Comparison of ENCODE assay signal across 15 mouse cellular contexts in genomic region chr9:32550541-32550940, GRCm38 (mm10). TPM values are rescaled to one million over a fixed set of nuclear protein-coding genes. Genes with fewer than 3 reads are reported as not detected.
DNase-seq lines count a peak whose midpoint lies in the region; ATAC-seq lines count a peak whose summit lies in the region.
"Had no signal": no experiment of that assay in that cellular context is flagged by ENCODE, and none has a peak within 500 bp of the region (broad histone marks: within the 10 kb centered on the region; RNA-seq: fewer than 3 reads in every experiment).

No protein-coding gene starts in this region.

- peak overlapping the region; percentile 14; the same call in 1 of the 2 replicates for H3K27ac ChIP-seq in hindbrain, embryonic 12.5 days
- H3K27ac ChIP-seq in hindbrain, embryonic 16.5 days (ENCODE audit: low read depth, low read length), result no peak overlapping the region
- no peak overlapping the region for H3K27ac ChIP-seq in neural tube, embryonic 15.5 days (replicated peaks)
- H3K27ac ChIP-seq in embryonic facial prominence, embryonic 14.5 days (replicated peaks; ENCODE audit: low read depth, low read length), result no peak overlapping the region; the same call in 1 of the 2 replicates
- H3K27ac ChIP-seq: forebrain, embryonic 12.5 days; left cerebral cortex, adult 2 months had no signal

- ATAC-seq in hindbrain, embryonic 12.5 days (ENCODE audit: low FRiP score), result no peak
- ATAC-seq in hindbrain, embryonic 16.5 days, result no peak
- no peak for ATAC-seq in neural tube, embryonic 15.5 days (ENCODE audit: low FRiP score)
- ATAC-seq in embryonic facial prominence, embryonic 14.5 days (ENCODE audit: low read depth), result peak; percentile 50; the same call in 1 of the 2 replicates
- ATAC-seq in erythroid progenitor cell, adult 5-6 weeks (replicated peaks; ENCODE audit: low FRiP score, poor library complexity, severe bottlenecking), result no peak

- H3K27me3 ChIP-seq in hindbrain, embryonic 12.5 days, result peaks cover 53% of the 10 kb centered on the region
- H3K27me3 ChIP-seq in hindbrain, embryonic 16.5 days (replicated peaks; ENCODE audit: control insufficient read depth, insufficient read depth, low read length), result peaks cover 29% of the 10 kb centered on the region
- H3K27me3 ChIP-seq in neural tube, embryonic 15.5 days (replicated peaks), result peaks cover 52% of the 10 kb centered on the region
- H3K27me3 ChIP-seq in embryonic facial prominence, embryonic 14.5 days (replicated peaks; ENCODE audit: control insufficient read depth, insufficient read depth, low read length), result 0 out of 2 replicates have a peak, but pooled peaks cover 9% of the 10 kb centered on the region
- H3K27me3 ChIP-seq: CH12.LX had no signal

- H3K9me3 ChIP-seq in hindbrain, embryonic 12.5 days (replicated peaks), result no peaks in the 10 kb centered on the region
- H3K9me3 ChIP-seq in hindbrain, embryonic 16.5 days (ENCODE audit: control insufficient read depth, low read length), result no peaks in the 10 kb centered on the region
- H3K9me3 ChIP-seq in neural tube, embryonic 15.5 days (replicated peaks), result no peaks in the 10 kb centered on the region
- no peaks in the 10 kb centered on the region for H3K9me3 ChIP-seq in embryonic facial prominence, embryonic 14.5 days (ENCODE audit: control insufficient read depth, low read length)
- H3K9me3 ChIP-seq: forebrain, embryonic 12.5 days had no signal

- no peak overlapping the region for H3K9ac ChIP-seq in hindbrain, embryonic 12.5 days
- H3K9ac ChIP-seq in hindbrain, embryonic 16.5 days (ENCODE audit: low read depth, low read length), result no peak overlapping the region
- H3K9ac ChIP-seq in neural tube, embryonic 15.5 days (replicated peaks), result no peak overlapping the region
- H3K9ac ChIP-seq in embryonic facial prominence, embryonic 14.5 days (ENCODE audit: low read depth, low read length), result 0 out of 2 replicates have a peak overlapping the region, but pooled peaks have one; percentile 26
- H3K9ac ChIP-seq: forebrain, embryonic 12.5 days had no signal

- DNase-seq in neural tube, embryonic 10.5 days (ENCODE audit: extremely low spot score, low spot score), result peak; percentile 47
- DNase-seq in embryonic facial prominence, embryonic 14.5 days (ENCODE audit: low spot score), result peak; percentile 48
- DNase-seq in frontal cortex, postnatal 14 days (ENCODE audit: low spot score in 2 of 2), result no peak
- DNase-seq: adrenal gland, postnatal 10 days; cerebellum, postnatal 25 days; gastrocnemius, postnatal 36 days; midbrain, embryonic 14.5 days; right cerebral cortex, postnatal 14 days had no signal

- WGBS in hindbrain, embryonic 12.5 days, result 4% methylated on average over 10 of the region's 10 CpGs
- 5% methylated on average over 10 of the region's 10 CpGs for WGBS in hindbrain, embryonic 16.5 days
- 5% methylated on average over 10 of the region's 10 CpGs for WGBS in neural tube, embryonic 15.5 days
- 5% methylated on average over 10 of the region's 10 CpGs for WGBS in embryonic facial prominence, embryonic 14.5 days

- H3K4me1 ChIP-seq in hindbrain, embryonic 12.5 days, result peaks cover 24% of the 10 kb centered on the region
- peaks cover under 1% of the 10 kb centered on the region for H3K4me1 ChIP-seq in hindbrain, embryonic 16.5 days (ENCODE audit: control insufficient read depth, insufficient read depth, low read depth, low read length)
- H3K4me1 ChIP-seq in neural tube, embryonic 15.5 days, result peaks cover 3% of the 10 kb centered on the region
- peaks cover 45% of the 10 kb centered on the region for H3K4me1 ChIP-seq in embryonic facial prominence, embryonic 14.5 days (ENCODE audit: control insufficient read depth, insufficient read depth, low read length)

- no peaks in the 10 kb centered on the region for H3K36me3 ChIP-seq in hindbrain, embryonic 12.5 days
- no peaks in the 10 kb centered on the region for H3K36me3 ChIP-seq in hindbrain, embryonic 16.5 days (ENCODE audit: control insufficient read depth, insufficient read depth, low read length)
- no peaks in the 10 kb centered on the region for H3K36me3 ChIP-seq in neural tube, embryonic 15.5 days
- no peaks in the 10 kb centered on the region for H3K36me3 ChIP-seq in embryonic facial prominence, embryonic 14.5 days (ENCODE audit: control insufficient read depth, insufficient read depth, low read length)
- H3K36me3 ChIP-seq: forebrain, embryonic 12.5 days had no signal

- no peak overlapping the region for H3K4me3 ChIP-seq in hindbrain, embryonic 12.5 days
- H3K4me3 ChIP-seq in hindbrain, embryonic 16.5 days (ENCODE audit: low read length), result no peak overlapping the region
- no peak overlapping the region for H3K4me3 ChIP-seq in neural tube, embryonic 15.5 days (replicated peaks)
- no peak overlapping the region for H3K4me3 ChIP-seq in embryonic facial prominence, embryonic 14.5 days (ENCODE audit: low read depth, low read length)
- H3K4me3 ChIP-seq: forebrain, embryonic 12.5 days; left cerebral cortex, adult 2 months had no signal

- peak overlapping the region; percentile 19; the same call in 1 of the 2 replicates for H3K4me2 ChIP-seq in hindbrain, embryonic 12.5 days (replicated peaks)
- no peak overlapping the region for H3K4me2 ChIP-seq in hindbrain, embryonic 16.5 days (ENCODE audit: low read length)
- no peak overlapping the region for H3K4me2 ChIP-seq in neural tube, embryonic 15.5 days
- H3K4me2 ChIP-seq in embryonic facial prominence, embryonic 14.5 days (ENCODE audit: low read depth, low read length), result 0 out of 2 replicates have a peak overlapping the region, but pooled peaks have one; percentile 13
- H3K4me2 ChIP-seq: forebrain, embryonic 12.5 days had no signal

RNA-seq across cellular contexts. Expression of gene Fli1, which starts 7.9 kb away (rescaled TPM):
- 24.4 and 26.4 TPM in 2 replicates for polyA plus RNA-seq in hindbrain, embryonic 12.5 days (2016; fragmentation: Nextera tagmentation; extraction: Ambion mirVana)
- polyA plus RNA-seq in hindbrain, embryonic 16.5 days (2015; fragmentation: Nextera tagmentation; extraction: Ambion mirVana), result 6.4 and 8.4 TPM in 2 replicates
- polyA plus RNA-seq in neural tube, embryonic 15.5 days (2015; fragmentation: Nextera tagmentation; extraction: Ambion mirVana), result 7.9 and 12.5 TPM in 2 replicates
- 18.8 and 22.9 TPM in 2 replicates for polyA plus RNA-seq in embryonic facial prominence, embryonic 14.5 days (2014; fragmentation: Nextera tagmentation; extraction: Ambion mirVana)
- 26.7 and 27.2 TPM in 2 replicates for total RNA-seq in erythroid progenitor cell, adult 5-6 weeks (2015; ENCODE audit: low replicate concordance)
- 13.4 and 16.0 TPM in 2 replicates for total RNA-seq in erythroid progenitor cell, adult 5-6 weeks (2017; ENCODE audit: low replicate concordance)

Comparison
In these comparisons a context has a peak if more than half of its experiments do, and no peak if none do; other contexts are left out.
1. H3K4me2 ChIP-seq: peak in hindbrain, embryonic 12.5 days (single experiment) and embryonic facial prominence, embryonic 14.5 days (single experiment); none in hindbrain, embryonic 16.5 days (single experiment) and neural tube, embryonic 15.5 days (single experiment).
2. DNase-seq: peak in neural tube, embryonic 10.5 days (single experiment) and embryonic facial prominence, embryonic 14.5 days (single experiment); none in frontal cortex, postnatal 14 days (0 of 2).